Mouse (Mus musculus): ENCODE data around the gene Psmc3ip. TPM values are rescaled to one million over a fixed set of nuclear protein-coding genes. Genes with fewer than 3 reads are reported as not detected.
A peak's percentile ranks its signal among the peaks of the same experiment; 100 is the strongest.

The Psmc3ip gene
- total and polyA plus RNA-seq, 2 experiments from 2014 or later, result 9.5 to 19.2 TPM

- no peak overlapping the region for H3K27ac ChIP-seq (ENCODE audit: low read depth, low read length)
- H3K9me3 ChIP-seq (ENCODE audit: low read length), result no peaks in the 10 kb centered on the region
- H3K4me2 ChIP-seq (ENCODE audit: low read depth), result no peak overlapping the region
- no peaks in the 10 kb centered on the region for H3K4me1 ChIP-seq (ENCODE audit: insufficient read depth)
- ATAC-seq (peak; percentile 29), DNase-seq (no peak)
- 0 out of 2 replicates have a peak, but pooled peaks have one; percentile 10 for TF ChIP-seq CTCF (IDR thresholded peaks at IDR 0.05; ENCODE audit: low read depth)
- no peaks in the 10 kb centered on the region for H3K36me3 ChIP-seq (ENCODE audit: insufficient read depth)
- no peaks in the 10 kb centered on the region for H3K27me3 ChIP-seq (ENCODE audit: insufficient read depth, low read length)
- 19% methylated on average over 15 of the region's 15 CpGs for WGBS
- no peak overlapping the region for H3K4me3 ChIP-seq (ENCODE audit: low read depth, low read length)
- H3K9ac ChIP-seq, result no peak overlapping the region
Measured at GRCm38 (mm10) chr11:101138536-101139181, 43.4 kb upstream of the Psmc3ip start.

- Histone ChIP-seq H3K9me3 (ENCODE audit: low read length) (no peaks in the 10 kb centered on the region), H3K4me3 (ENCODE audit: low read depth, low read length) (no peak overlapping the region), H3K9ac (no peak overlapping the region), H3K36me3 (ENCODE audit: insufficient read depth) (no peaks in the 10 kb centered on the region), H3K4me2 (ENCODE audit: low read depth) (no peak overlapping the region), H3K4me1 (ENCODE audit: insufficient read depth) (no peaks in the 10 kb centered on the region), H3K27ac (ENCODE audit: low read depth, low read length) (no peak overlapping the region), H3K27me3 (ENCODE audit: insufficient read depth, low read length) (no peaks in the 10 kb centered on the region)
- 72% methylated on average over 7 of the region's 7 CpGs for WGBS
- TF ChIP-seq CTCF (IDR thresholded peaks at IDR 0.05; ENCODE audit: low read depth), result no peak
- no peak for DNase-seq
- ATAC-seq, result no peak
Measured at GRCm38 (mm10) chr11:101137000-101137399, 41.8 kb upstream of the Psmc3ip start.

GRCm38 (mm10) chr11:101134217-101134865 lies 39.1 kb upstream of the Psmc3ip start:
- no peak for ATAC-seq
- H3K4me2 ChIP-seq (ENCODE audit: low read depth), result no peak overlapping the region
- H3K4me3 ChIP-seq (ENCODE audit: low read depth, low read length), result no peak overlapping the region
- H3K9me3 ChIP-seq (ENCODE audit: low read length), result no peaks in the 10 kb centered on the region
- no peak overlapping the region for H3K27ac ChIP-seq (ENCODE audit: low read depth, low read length)
- no peak for DNase-seq
- H3K36me3 ChIP-seq (ENCODE audit: insufficient read depth), result no peaks in the 10 kb centered on the region
- no peaks in the 10 kb centered on the region for H3K27me3 ChIP-seq (ENCODE audit: insufficient read depth, low read length)
- no peak overlapping the region for H3K9ac ChIP-seq
- H3K4me1 ChIP-seq (ENCODE audit: insufficient read depth), result no peaks in the 10 kb centered on the region
- no peak for TF ChIP-seq CTCF (IDR thresholded peaks at IDR 0.05; ENCODE audit: low read depth)
- 67% methylated on average over 13 of the region's 13 CpGs for WGBS

- H3K36me3 ChIP-seq (ENCODE audit: insufficient read depth), result no peaks in the 10 kb centered on the region
- no peaks in the 10 kb centered on the region for H3K4me1 ChIP-seq (ENCODE audit: insufficient read depth)
- 79% methylated on average over 12 of the region's 12 CpGs for WGBS
- H3K4me2 ChIP-seq (ENCODE audit: low read depth), result no peak overlapping the region
- DNase-seq (no peak), ATAC-seq (no peak)
- H3K9ac ChIP-seq, result no peak overlapping the region
- H3K27me3 ChIP-seq (ENCODE audit: insufficient read depth, low read length), result no peaks in the 10 kb centered on the region
- no peaks in the 10 kb centered on the region for H3K9me3 ChIP-seq (ENCODE audit: low read length)
- H3K27ac ChIP-seq (ENCODE audit: low read depth, low read length), result no peak overlapping the region
- H3K4me3 ChIP-seq (ENCODE audit: low read depth, low read length), result no peak overlapping the region
- TF ChIP-seq CTCF (IDR thresholded peaks at IDR 0.05; ENCODE audit: low read depth), result no peak
Measured at GRCm38 (mm10) chr11:101133037-101133436, 37.8 kb upstream of the Psmc3ip start.

GRCm38 (mm10) chr11:101131701-101132100 lies 36.5 kb upstream of the Psmc3ip start:
- no peak overlapping the region for H3K9ac ChIP-seq
- H3K9me3 ChIP-seq (ENCODE audit: low read length), result no peaks in the 10 kb centered on the region
- no peak overlapping the region for H3K27ac ChIP-seq (ENCODE audit: low read depth, low read length)
- no peak overlapping the region for H3K4me2 ChIP-seq (ENCODE audit: low read depth)
- H3K4me1 ChIP-seq (ENCODE audit: insufficient read depth), result no peaks in the 10 kb centered on the region
- peak; percentile 55 for TF ChIP-seq CTCF (IDR thresholded peaks at IDR 0.05; ENCODE audit: low read depth)
- no peak for ATAC-seq
- WGBS, result 81% methylated on average over 6 of the region's 6 CpGs
- H3K36me3 ChIP-seq (ENCODE audit: insufficient read depth), result peaks cover under 1% of the 10 kb centered on the region; the same call in 1 of the 2 replicates
- peak; percentile 46 for DNase-seq
- H3K27me3 ChIP-seq (ENCODE audit: insufficient read depth, low read length), result no peaks in the 10 kb centered on the region
- H3K4me3 ChIP-seq (ENCODE audit: low read depth, low read length), result no peak overlapping the region

GRCm38 (mm10) chr11:101131187-101131586 lies 36.0 kb upstream of the Psmc3ip start:
- ATAC-seq (no peak), DNase-seq (peak; percentile 29)
- WGBS, result 89% methylated on average over 2 of the region's 2 CpGs
- Histone ChIP-seq H3K9ac (no peak overlapping the region), H3K27ac (ENCODE audit: low read depth, low read length) (no peak overlapping the region), H3K9me3 (ENCODE audit: low read length) (no peaks in the 10 kb centered on the region), H3K4me1 (ENCODE audit: insufficient read depth) (no peaks in the 10 kb centered on the region), H3K4me3 (ENCODE audit: low read depth, low read length) (no peak overlapping the region), H3K4me2 (ENCODE audit: low read depth) (no peak overlapping the region), H3K36me3 (ENCODE audit: insufficient read depth) (peaks cover 5% of the 10 kb centered on the region), H3K27me3 (ENCODE audit: insufficient read depth, low read length) (no peaks in the 10 kb centered on the region)
- no peak for TF ChIP-seq CTCF (IDR thresholded peaks at IDR 0.05; ENCODE audit: low read depth)

- Histone ChIP-seq H3K9me3 (ENCODE audit: low read length) (no peaks in the 10 kb centered on the region), H3K4me1 (ENCODE audit: insufficient read depth) (no peaks in the 10 kb centered on the region), H3K27ac (ENCODE audit: low read depth, low read length) (no peak overlapping the region), H3K9ac (no peak overlapping the region), H3K4me3 (ENCODE audit: low read depth, low read length) (no peak overlapping the region), H3K36me3 (ENCODE audit: insufficient read depth) (peaks cover 15% of the 10 kb centered on the region), H3K4me2 (ENCODE audit: low read depth) (no peak overlapping the region), H3K27me3 (ENCODE audit: insufficient read depth, low read length) (no peaks in the 10 kb centered on the region)
- TF ChIP-seq CTCF (IDR thresholded peaks at IDR 0.05; ENCODE audit: low read depth), result no peak
- 53% methylated on average over 18 of the region's 18 CpGs for WGBS
- DNase-seq, result no peak
- ATAC-seq, result no peak
Measured at GRCm38 (mm10) chr11:101130056-101130756, 35.0 kb upstream of the Psmc3ip start.
